Mouse (Mus musculus) layer of hippocampus, postnatal 10 days (tissue): Measurements from ENCODE around the gene Tnr. TPM values are rescaled to one million over a fixed set of nuclear protein-coding genes. Genes with fewer than 3 reads are reported as not detected.

ENCODE experiments used
- DNase-seq, 2 experiments: peaks; one replicate each; pipeline ENCODE4 v3.0.0; 2021; ENCODE audit warnings: low spot score in 2 of 2
- long read RNA-seq: library from polyadenylated mRNA; stranded (forward); transcript quantifications from one replicate; pipeline ENCODE4 v2.0.0, GENCODE M21; 2023
- total RNA-seq, 2 experiments: library from RNA; stranded (reverse); gene quantifications; 2 replicates each; pipeline ENCODE4 v1.2.3; 2021

Gene Tnr
- 100 to 1,000 TPM; 104 to 113 TPM for total RNA-seq
- long read RNA-seq, full-length matches to known transcripts = 1 of 7 reads
- long read RNA-seq, partial matches to known transcripts = 1 of 7 reads
- long read RNA-seq, other reads (novel, unspliced or antisense) = 5 of 7 reads

DNA sequence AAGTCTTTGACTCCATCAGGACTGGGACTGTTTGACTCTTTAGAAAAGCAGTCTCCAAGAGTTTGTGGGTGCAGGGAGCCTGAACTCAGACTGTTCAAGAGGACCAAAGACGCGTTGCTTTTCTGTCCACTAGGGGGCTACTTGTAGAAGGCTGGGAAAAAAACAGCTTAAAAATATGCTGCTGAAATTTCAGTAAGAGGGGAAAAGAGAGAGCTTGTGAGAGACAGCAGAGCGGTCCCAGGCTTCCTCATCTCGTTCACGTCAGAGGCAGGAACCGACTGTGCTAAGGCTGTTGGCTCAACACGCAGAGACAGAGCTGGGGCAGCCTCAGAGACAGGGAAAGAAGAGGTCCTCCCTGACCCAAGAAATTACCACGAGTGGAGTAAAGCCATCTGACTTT is at the start of gene Tnr:
Gene Tnr (plus strand): TSS at position 192 of the 400 bp plus-strand sequence.
- DNase-seq = peak; percentile 72 to 77

DNA sequence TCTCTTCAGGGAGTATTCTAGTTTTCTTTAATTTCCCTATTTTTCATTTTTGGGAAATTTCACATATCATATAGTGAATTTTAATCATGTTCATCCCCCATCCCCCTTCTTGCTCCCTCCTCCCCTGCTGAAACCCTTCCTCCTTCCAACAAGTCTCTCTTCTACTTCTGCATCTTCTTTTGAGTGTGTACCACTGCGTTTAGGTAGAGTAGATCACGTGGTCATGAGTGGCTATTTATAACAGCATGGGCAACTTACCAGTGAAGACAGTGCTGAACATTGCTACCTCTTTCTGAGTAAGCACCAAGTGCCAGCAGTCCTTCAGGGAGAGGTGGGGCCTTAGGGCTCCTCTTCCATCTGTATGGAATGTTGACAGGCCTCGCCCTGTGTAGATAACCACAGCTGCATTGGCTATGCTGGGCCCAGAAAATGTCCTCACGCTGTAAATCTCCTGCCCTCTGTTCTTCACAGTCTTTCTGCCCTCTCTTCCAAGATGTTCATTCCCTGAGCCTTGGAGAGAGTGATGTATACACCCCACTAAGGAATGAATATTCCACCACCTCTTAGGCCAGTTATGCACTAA is 33.6 kb upstream of the Tnr start:
- DNase-seq = no peak

DNA sequence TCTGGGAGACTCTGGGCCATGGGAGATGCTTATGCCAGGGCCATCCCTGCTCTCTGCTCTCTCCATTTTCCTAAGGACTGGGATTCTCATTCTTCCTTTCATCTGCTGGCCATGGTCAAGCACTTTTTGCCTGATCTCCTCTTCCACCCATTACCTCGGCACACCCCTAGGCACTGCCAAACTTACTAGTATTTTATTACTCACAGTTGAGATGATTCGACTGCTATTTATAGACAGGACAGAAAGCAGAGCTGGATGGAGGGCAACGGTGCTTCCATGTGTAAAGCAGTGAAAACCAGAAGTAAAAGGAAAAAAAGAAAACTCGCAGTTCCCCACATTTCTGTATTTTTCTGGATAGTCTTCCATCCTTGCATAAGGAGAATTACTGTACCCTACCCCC is 31.0 kb upstream of the Tnr start:
- no peak for DNase-seq

DNA sequence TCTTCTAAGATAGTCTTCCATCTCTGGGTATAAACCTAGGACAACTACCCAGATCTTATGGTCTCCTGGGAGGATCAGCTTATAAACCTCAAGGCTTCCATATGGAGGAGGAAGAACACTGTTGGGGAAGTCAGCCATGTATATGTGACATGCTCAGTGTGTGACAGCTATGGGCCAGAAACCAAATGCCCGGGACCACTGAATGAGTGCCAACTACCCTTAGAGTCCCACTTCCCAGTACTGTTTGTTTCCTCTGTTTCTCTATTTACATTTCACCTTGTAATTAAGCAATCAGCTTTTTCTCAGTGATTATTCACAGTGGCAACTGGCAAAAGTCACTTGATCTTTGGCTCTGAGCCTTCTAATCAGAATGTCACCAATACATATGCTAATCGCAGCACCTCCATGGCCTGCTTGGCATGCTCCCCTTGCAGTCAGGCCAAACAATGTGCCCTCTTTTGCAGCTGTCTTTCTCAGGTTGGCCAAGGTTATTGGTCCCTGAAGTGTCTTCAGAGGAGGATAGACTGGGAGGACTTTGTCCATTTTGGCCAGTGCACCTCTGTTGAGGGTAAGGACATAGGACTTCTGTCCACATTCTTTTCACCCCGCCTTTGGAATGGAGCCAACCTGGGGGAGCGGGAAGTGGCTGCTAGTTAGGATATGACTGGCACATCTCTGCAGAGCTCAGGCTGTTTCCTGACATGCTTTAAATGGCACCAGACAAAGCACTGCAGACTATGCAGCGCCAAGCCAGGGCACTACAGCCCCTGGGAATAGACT is 29.7 kb upstream of the Tnr start:
- DNase-seq = peak in 1 of 2 experiments; percentile 16

DNA sequence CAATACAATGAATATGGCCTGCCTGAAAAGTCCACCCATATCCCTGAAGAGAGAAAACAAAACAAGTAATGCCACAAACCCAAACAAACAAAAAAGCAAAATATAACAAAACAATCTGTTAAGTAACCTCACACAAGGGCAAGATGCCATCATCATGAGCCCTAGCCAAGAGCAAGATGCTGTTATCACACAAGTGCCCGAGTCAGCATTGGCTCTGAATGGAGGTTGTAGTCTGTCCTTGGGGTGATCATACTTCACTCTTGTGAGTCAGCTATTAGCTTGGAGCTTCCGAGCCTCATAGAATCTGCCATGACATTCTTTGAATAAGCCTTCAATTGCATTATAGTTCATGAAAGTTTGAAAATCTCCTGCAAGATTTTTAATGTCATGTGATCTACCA is 25.3 kb upstream of the Tnr start:
- DNase-seq = no peak

DNA sequence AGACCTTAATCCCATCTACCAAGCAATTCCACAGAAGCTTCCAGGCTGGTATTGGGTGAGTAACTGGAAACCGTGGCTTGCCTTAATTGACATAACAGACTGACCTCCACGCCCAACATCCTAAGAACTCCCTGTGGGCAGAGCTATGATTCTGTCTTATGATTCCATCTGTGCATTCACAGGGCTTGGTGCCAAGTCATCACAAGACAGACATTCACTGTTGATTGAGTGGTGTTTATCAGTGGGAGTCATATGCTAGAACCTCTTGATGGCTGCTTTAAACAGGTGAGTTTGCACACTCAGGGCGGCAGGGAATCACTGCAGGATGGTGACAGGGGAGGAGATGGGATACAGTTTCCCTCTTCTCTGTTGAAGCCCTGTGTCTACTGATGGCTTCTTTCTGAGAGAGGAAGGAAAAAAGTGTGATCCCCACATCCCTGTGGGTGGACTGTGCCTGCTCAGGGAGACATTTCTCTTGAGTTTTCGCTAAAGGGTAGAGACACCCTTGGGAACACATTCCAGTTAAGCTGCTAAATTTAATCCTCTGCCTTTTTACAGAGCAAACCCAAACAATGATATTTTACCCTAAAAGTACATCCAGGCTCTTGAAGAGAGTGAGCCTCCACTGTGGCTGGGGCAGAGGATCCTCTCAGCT is 23.6 kb upstream of the Tnr start:
- DNase-seq = no peak

DNA sequence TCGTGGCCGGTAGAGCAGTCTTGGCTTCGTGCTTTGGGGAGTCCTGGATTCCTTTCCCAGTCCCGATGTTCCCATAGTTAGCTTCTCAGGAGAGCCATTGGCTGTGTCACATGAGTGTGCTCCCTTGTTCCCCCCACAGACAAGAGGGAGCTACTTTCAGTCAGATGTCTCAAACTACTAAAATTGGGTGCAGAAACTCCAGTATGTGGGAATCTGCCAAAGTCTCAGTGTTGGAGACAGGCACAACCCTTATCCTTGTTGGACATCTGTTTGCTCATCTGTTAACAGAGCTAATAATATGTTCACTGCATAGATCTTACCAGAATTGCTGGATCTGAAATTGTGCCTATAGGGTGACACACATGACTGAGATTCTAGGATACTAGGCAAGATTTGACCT is 21.7 kb upstream of the Tnr start:
- DNase-seq = no peak

DNA sequence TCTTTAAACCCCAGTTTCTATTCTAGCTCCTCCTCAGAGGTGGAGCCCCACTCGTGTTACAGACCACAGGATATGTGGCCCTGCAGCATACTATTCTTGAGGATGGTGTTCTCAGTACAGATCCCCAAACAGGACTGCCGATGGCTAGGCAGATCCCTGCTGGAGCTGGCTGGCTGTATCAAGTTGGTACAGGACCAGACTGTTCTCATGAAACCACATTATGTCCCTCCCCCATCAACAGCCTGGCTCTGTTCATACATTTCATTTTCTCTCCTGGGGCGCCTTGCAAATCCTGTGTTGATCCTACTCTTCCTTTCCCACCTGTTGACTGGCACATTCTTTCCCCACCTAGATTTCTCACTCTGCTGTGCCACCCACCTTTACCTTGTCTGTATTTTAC is 12.9 kb upstream of the Tnr start:
- DNase-seq = no peak

DNA sequence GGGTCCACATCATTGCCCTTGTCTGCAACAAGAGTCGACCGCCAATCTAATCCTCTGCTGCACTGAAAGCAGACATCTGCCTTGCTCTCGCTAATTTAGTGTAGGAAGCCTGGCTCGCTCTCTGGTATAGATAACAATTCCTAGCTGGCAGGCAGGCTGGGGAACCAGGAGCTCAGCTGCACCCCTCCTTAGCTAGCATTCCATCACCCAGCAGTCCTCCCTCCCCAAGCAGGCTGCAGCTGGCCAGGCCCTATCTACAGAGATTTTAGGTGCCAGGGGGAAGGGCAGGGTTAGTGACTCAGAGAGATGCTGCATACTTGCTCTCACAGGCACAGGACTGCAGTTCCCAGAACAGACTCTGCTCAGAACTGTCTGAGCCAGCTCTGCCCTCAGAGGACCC is 5.9 kb upstream of the Tnr start:
- peak; percentile 24 to 33 for DNase-seq

DNA sequence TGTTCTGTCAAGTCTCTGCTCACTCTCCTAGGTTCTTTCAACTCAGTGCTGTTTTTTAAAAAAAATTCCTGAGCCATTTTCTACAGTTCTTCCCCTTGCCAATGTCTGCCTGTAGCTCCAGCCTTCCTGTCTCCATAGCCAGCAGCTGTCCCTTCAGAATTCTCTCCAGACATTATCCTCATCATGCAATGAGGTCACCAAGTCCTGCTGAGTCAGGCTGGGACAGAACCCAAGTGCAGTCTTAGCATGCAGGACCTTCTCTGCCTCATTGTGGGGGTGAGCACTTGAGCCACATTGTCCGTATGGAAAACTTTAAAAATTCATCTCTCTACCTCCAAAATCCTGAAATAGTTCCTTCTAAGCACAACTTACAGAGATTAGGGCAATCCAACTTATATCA is 4.4 kb upstream of the Tnr start:
- DNase-seq = no peak

DNA sequence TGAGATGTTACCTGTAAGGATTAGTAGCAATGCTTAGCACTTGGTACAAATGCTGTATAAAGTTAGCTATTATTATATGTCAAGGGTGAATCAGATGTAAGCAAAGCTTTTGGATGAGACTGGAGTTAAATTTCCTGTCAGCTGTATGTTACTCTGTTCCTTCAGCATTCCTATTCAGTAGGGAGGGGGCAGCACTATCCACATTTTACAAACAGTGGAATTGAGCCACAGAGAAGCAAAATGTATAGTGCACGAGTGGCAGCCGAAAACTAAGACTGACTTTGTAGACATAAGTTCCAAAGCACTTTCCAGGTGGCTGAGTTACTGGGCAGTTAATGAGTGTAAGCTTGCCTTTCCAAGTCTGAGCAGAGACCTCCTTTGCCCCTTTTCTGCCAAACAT is 500 bp upstream of the Tnr start:
- DNase-seq = no peak

DNA sequence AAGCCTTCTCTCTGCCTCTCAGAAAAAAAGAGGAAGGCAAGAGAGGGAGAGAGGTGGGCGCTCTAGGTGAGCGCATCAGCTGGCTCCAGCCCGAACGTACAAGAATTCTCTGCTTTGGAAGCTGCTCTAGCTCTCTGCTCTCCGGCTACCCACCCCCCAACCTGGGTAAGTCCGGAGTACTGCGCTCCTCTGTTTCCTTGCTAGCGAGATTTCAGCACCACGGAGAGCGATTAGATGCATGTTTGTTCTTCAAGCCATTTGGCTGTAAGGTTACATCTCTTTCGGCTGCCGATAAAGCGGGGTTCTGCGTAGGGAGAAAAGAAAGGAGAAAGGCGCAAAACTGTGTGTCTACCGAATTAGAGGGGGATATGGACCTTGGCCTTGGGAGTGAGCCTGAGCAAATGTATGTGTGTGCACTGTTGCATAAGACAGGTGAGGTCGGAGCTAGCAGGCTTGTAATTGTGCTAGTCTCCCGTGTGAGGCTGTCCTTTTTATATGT is 531 bp downstream of the Tnr start:
- peak; percentile 73 to 77 for DNase-seq

DNA sequence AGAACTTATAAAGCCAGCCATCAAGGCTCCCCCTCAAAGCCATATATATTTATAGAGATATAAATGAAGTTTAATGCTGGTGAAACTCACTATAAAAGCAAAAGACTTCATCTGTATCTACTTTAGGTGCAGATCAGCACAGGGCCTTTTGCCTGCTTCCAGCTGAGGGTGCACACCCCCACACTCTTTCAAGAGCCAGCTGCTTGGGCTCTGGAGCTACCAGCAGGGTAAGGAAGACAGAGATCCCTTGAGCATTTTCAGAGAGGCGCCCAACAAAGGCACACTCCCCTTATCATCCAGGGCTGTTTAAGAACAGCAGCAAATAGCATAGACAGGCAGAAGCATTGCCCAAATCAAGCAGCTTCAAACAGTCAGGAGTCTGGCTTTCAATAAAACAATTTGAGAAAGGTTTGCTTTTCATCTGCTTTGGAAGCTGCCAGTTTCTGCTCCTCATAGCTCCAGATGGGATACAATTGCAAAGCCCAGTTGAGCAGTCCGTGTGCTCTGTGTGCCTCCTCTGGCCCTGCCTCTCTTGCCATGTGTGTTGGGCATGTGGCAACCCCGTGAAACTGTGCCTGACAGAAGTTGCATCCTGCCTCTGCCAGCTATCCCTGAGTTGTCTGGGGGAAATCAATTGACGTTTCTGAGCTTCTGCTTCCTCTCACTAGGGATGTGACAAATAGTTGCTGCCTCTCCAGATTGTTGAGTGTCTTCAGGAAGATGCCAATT is 9.4 kb downstream of the Tnr start:
- DNase-seq = peak; percentile 36 to 40

DNA sequence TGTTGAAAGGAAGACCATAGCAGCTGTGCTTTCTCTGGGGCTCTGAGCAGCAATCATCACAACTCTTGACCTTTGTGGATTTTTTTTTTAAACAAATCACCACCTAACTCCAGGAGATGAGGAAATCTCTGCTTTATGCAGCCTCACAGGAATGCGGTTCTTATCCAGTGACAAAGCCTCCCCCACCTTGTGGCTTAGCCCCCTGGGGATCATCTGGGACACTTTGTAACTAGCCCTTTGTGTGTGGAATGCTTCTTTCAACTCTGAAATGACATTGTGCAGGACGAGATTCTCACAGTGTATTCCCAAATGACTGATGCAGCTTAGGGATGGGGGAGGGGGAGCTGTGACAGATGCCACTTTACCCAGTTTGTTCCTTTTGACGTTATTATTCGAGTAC is 12.0 kb downstream of the Tnr start:
- no peak for DNase-seq

DNA sequence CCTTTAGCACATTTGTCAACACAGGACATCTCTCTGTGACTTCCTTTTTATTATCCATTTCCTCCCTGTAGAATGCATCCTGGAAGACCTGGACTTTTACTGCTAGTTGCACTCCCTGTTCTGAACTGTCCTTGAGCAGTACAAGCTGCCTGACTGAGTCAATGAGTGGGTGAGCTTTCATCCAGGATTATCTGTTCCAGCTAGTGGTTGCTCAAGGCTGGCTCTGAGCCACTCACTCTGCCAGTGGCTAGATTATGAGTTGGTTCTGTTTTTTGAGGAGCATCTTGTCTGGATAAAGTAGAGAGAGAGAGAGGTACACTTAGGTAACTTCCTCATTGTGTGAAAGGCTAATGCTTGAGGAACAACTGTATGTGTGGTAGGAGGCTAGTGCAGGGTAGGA is 14.0 kb downstream of the Tnr start:
- DNase-seq = no peak

DNA sequence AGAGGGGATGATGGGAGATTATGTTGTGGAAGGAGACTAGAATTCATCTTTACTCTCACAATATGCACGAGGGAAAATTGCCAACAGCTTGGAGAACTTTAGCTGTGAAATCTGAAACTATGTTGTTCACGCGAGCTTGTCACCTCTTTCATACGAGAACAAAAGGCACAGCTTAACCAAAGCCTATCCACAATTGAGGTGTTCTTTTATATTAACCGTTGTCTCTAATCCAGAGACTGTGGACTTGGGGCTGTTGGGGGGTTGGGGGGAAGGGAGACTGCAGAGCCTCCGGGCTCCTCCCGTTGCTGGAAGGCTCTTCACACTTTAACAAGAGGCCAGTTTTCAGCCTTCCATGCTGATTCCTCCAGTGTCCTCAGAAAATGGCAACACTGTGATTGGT is 14.5 kb downstream of the Tnr start:
- no peak for DNase-seq

DNA sequence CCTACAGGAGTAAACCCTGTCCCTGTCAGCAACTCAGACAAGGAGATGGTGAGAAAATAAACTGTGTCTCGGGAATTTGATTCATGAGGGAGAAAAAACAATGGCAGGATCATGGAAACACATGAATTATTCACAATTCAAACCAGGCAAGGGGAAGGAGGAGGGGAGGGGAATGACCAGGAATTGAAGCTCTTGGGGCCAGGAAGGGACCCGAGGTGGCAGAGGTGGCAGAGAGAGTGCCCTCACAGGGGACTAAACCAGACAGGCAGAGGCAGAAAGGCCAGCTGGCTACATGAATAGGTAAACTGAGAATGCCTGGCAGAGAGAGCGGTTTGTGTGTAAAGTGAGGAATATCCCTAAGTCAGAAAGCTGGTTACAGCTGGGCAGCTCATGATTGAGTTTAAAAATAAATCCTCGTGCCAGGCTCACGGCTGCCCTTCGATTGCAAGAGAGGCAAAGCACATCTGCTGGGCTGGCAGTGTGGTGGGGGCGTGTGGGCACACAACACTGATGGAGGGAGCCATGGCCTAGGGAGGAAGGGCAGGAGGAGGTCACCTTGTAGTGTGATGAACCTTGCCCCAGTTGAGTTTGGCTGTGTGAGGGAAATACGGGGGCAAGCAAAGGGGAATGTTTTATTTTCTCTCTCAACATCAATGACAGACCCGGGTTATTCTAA is 22.0 kb downstream of the Tnr start:
- DNase-seq = no peak

DNA sequence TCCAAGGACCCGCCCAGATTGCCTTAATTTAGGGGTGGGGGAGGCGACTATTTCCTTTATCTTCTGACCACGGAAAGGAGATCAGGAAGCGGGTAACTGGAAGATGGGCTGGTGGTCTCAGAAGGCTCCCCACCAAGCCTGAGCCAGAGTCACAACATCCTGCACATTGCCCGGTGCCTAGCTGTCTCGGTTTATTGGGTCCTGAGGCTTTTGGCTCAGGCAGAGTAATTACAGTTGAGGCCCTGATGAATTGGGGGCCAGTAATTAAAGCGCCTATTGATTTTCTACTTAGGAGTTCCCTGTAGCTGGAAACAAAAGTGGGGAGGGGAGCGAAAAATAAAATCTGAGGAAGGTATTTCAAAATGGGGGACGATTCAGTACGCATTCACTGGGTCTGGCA is 27.5 kb downstream of the Tnr start:
- DNase-seq = no peak

DNA sequence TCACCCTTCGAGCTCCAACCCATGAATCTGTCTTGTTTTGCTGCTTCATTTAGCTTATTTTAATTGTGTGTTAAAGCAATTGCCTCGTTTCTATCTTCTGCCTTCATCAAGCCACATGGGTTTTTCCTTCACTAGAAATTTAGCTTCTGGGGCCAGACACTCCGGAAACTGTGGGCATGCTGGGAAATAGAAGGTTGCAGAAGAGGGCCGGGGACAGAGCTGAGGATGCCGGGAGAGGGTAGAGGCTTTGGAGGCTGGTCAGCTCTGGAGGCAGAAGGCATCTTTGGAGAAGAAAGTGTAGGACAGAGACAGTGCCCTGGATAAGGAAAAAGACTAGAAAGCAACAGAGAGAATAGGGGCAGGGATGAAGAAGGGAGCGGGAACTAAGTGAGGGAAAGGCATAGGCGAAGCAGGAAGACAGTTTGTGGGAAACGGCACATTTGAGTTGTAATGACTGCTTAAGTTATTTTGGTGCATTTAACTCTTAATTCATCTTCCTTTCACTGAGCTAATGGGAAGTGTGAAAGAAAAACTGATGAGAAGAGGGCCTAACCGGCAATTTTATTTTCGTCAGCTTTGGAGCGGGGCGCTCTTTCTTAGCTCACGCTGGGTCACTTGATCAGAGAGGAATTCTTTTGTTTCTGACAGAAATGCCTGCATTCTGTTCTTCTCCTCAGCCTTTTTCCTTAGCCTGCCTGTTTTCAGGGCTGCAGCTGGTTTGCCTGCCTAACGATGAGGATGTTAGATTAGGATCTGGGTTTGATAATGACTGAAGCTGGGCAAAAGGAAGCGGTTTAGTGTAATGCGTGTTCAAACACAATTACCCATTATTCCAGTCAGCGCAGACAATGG is 28.2 kb downstream of the Tnr start:
- no peak for DNase-seq

DNA sequence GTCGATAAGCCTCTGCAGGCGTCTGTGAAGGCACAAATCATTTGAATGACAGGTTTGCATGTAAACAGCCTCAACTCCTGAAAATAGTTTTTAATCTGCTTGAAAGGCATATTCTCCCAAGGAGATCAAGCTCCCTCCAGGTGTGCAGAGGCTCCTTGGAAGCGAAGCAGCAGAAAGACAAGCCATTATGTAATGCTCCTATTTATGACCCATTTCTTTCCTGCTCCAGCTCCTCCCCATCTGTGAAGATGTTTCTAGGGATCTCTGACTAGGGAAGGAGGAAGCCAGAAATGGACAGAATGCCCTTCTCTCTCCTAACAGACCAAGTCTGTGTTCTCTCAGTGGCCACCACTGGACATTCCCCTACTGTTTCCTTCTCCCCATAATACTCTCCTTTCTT is 38.0 kb downstream of the Tnr start:
- no peak for DNase-seq
